Mouse (Mus musculus): Measurements from ENCODE around the gene Lzts2.
"Not testable (repeated sequence)": the region's sequence is repeated elsewhere in the genome, so short reads cannot be mapped to it uniquely, and the experiment has no call there.

Lzts2 gene

DNA sequence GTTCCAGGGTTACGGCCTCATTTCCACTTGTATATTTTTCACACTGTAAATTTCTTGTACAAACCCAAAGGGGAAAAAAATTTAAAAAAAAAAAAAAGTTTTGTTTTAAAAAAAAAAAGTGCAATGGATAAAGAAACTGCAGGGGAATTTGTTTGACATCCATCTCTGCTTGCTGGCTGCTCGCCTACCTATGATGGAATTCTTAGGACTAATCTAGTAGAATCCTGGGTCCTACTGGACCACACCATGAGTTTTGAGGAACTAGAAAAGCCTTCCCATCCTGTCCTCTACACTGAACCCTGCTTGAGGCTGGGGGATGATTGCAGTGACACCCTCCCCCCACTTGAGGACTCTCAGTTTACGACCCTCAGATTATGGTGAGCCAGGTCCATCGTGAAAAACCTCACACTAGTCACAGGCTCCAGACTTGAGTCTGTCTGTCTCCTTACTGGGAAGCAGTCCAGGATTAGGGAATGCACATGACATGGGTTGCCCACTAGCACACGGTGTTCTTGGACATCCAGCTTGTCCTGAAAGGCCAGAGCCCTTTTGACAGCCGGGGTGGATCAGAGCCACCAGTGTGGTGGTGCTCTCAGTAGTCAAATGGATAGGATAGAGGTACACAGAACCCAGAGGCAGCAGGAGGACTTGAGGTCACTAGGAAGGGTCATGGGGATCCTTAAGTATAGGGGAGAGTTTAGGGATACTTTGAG is 12.9 kb downstream of the Lzts2 start:
- DNase-seq: no peak

DNA sequence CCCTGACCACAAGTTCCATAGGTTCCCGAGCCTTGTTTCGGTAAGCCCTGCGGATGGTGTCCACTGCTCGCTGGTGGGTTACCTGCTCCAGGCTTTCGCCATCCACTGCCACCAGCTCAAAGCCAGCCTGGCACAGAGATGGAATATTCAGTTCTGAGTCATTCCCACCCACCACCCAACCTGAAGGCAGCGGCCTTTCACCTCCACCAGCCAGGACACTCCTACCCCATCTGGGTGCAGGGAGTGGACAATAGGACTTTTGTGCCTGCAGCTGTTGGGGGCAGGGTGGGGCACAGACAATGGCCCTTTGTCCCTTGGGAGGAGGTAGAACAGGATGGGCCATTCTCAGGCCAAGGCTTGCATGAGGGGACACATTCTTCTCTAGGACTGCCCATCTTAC is 13.6 kb downstream of the Lzts2 start:
- no peak for DNase-seq

DNA sequence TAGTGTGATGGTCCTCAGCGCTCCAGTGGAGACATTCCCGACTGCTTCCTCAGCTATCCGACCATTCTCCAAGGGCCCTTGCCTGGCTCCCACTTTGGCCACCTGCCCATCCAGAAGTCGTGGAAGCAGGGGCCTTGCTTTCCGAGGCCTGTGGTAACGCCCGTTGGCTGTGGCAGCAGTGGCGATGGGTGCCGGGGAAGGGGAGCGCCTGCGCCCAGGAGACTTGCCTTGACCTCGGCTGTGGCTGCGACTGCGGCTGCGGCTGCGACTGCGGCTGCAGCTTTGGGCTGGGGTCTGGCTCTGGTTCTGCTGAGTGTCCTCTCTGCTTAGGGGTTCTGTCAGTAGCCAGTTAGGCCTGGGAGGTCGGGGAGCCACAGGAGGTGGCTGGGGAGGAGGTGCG is 14.5 kb downstream of the Lzts2 start:
- no peak for DNase-seq

DNA sequence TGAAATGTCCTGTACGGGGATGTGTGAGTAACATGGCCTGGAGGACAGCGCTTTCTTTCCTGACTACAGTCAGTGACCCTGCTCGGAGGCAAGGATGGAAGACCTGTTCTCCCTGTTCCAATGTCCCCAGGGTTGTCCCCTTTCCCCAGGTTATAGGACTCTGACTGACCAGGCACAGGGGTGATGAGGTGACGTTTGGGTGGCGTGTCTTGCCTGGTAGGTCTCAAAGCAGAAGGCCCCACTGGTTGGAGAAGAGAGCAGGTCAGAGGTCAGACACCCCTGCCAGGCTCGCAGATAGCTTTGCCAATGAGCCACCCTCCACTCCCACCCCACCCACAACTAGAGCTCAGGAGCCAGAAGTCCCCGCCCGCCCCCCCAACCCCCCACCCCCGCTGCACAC is 15.4 kb downstream of the Lzts2 start:
- DNase-seq: no peak

DNA sequence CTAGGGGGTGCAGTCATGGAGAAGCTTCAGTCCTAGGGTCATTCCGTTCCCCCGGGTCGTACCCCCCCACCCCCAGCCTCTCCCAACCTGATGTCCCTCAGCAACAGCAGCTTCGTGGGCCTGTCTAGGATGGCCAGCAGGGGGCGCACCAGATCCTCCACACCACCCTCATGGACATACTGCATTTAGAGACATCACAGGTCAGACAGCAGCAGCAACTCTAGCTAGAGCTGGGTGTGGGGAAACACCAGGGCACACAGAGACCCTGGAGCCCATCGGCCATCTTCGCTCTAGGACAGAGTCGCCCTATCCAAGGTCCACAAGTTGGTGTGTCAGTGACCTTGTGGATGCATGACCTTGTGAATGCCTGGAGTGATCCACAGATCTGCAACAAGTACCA is 15.9 kb downstream of the Lzts2 start:
- peak; percentile 70 for DNase-seq

DNA sequence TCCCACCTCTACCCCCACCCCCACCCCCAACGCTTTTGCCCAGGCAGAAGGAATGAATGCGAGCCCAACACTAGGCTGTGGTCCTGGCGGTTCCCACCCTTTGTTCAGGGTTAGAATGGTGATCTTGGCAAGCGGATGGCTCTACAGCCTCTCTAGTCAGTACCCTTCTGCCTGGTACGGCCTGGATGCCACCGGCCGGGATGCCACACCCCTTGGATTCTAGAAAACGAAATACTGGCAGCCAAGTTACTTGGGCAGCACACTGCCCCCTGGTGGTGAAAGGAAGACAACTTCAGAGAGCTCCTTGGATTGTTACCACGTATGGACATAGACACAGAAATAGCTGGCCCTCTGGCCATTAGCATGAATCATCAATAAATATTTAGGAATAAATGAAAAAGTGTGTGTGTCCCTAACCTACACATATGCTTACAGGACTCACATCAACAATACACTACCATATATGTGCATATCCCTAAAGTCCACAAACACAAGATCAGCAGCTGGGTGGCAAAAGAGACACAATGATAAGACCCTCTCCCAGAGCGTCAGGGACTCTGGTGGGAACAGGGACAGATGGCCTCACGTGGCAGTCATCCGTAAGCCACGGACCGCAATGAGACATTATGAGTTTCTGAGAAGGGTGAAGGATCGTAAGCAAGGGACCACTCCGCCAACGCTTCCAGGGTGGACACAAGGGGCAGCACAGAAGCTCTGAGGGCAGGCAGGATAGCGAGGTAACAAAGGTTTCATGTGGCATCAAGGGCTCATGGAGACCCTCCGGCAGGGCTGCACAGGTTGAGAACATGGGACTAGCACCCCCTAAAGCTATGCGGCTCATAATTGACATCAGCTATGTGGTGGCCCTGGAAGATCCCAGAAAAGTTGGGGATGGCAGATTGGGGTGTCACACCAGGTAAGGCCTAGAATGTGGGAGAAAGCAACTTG is 16.8 kb downstream of the Lzts2 start:
- DNase-seq: peak; percentile 90

DNA sequence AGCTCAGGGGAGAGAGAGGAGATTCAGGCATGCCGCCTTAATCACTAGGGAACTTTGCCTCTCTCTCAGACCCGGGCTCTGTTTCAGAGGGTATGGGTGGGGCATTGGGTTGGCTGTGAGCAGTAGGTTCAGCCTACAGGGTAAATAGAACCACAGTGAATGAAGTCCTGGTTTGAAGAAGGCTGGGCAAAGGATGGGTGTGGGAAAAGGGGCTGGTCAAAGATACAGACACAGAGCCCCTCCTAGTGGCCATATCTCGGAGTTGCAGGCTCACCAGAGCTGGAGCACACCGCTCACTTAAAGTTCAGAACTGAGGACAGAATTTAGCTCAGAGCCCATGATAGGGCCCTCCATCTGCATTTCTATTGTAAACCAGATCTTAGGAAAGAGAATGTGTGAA is 17.6 kb downstream of the Lzts2 start:
- peak; percentile 86 for DNase-seq

DNA sequence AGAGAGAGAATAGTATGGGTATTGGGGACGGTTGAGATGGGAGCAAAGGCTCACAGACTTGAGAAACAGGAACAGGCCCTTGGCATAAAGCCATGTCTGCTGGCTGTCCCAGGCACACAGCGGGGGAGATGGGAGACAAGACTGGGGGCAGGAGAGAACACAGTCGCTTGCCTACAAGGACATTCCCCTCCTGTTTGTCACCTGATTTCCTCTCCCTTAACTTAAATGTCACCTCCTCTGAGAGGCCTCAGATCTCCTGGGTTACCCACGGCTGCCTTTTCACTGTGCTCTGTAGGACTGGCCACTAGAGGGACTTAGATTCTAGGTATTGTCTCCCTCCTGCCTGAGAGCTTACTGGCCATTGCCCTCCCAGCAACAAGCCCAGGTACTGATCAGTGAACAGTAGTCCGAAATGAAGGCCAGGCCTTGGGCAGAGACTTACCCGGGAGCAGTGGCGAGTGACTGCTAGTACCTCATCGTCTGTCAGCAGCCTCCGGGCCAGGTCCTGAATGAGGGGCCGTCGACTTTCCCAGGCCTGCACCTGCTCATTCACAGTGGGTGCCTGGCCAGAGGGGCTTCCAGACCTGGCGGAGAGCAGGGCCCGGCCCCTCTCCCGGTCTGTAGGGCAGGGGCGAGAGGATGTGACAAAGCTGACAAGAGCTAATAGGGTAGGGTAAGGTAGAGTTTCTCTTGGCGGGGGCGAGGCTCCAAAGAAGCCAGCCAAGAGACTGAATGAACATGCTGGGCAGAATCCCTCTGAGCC is 18.5 kb downstream of the Lzts2 start:
- peak; percentile 64 for DNase-seq

DNA sequence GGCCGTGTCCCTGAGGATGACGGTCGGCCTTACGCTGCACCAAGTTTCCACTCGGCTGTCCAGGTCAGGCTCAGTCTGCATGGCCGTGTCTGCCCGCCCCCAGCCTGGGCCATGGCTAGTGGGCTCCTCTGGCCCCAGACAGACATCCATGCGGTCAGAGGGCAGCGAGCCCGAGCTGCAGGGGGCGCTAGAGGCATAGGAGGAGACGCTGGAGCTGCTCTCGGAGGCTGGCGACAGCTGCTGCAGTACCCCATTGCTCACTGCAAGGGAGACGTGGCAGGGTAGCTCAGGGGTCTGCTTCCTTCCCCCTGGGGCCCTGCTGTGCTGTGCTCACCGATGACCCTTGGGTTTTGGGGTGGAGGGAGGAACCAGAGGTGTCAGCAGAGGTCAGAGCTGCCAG is 22.7 kb downstream of the Lzts2 start:
- DNase-seq: peak; percentile 42

DNA sequence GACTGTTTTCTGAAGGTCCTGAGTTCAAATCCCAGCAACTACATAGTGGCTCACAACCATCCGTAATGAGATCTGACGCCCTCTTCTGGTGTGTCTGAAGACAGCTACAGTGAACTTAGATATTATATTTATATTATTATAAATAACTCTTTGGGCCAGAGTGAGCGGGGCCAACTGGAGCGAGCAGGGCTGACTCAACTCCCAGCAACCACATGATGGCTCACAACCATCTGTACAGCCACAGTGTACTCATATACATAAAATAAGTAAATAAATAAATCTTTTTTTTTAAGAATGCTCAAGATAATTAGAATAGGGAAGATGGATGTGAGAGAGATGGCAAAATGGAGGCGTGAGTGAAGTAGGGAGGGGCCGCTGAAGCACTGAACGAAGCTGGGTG is 24.0 kb downstream of the Lzts2 start:
- DNase-seq: not testable (repeated sequence)

DNA sequence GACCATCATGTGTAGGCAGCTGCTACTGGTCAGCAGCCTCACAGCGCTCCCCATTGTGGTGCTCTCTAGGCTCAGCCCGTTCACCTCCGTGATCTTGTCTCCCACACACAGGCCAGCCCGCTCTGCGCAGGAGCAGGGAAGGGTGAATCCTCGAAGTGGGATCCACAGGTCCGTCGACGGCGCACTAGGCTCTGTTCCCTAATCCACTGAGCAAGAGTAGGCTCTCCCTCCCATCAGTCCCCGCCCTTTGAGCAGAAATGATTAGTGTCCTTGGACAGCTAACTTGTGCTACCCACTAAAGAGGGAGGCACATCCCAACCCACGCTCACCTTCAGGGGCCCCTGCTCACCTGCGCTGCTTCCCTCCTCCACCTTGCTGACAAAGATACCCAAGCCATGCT is 26.0 kb downstream of the Lzts2 start:
- no peak for DNase-seq

DNA sequence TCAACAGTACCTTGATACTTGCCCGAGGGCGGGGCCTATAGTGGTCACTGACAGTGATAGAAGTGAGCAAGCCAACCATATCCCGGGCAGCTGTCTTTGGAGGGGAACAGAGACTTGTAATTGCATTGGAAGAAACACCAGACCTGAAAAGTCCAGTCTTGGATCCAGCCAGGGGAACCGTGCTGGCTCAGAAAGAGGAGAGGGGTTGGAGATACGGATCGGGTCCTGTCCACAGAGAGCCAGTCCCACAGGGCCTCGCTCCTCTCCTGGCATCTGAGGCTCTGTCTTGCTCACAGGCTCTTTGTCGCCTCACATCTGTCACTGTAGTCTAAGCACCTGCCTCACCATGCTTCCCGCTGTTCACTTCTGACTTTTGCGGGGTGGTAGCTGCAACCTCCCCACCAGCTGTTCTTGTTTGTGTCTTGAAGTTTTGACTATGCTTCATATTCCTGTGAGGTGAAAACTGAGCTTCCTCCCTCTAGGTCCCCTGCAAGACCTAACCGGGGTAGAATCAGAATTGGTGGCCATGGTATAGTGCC is 30.2 kb downstream of the Lzts2 start:
- DNase-seq: no peak

DNA sequence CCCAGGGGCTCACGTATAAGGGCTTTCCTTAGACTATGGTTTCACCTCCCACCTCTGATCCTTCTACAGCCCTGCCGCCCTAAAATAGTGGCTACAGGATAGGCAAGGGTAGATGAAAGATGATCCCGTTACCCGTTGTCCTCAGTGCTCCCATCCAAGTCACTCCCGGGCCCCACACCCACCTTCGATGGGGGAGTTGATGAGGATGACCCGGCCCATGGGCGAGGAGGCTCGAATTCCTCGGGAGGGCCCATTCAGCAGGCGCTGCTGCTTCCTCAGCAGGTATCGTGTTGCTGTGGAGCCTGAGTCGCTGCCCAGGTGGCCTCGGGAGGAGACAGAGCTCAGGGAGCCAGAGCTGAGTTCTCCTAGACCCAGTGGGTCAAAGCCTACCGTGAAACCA is 31.0 kb downstream of the Lzts2 start:
- DNase-seq: no peak

DNA sequence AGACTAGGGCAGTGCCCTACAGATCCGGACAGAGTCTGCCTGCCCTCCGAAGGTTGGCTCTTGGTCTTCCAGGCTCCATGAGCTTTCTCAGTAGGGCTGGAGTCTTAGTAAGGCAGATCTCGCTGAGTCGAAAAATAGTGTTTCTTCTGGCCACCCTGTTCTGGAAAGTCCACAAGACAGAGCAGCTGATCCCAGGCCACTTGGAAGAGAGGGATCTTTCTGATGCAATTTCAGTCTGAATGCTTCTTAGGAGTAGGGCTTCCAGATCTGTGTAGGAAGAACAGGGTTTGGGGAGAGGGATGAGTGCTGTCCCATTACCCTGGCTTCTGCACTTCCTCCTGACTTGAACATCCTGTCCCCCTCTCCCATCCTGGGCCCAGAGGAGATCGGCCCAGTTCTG is 31.4 kb downstream of the Lzts2 start, which contains the start of gene Pdzd7:
Gene Pdzd7, minus strand, starts transcription at position 67 of the 400 bp plus-strand sequence.
- no peak for DNase-seq

DNA sequence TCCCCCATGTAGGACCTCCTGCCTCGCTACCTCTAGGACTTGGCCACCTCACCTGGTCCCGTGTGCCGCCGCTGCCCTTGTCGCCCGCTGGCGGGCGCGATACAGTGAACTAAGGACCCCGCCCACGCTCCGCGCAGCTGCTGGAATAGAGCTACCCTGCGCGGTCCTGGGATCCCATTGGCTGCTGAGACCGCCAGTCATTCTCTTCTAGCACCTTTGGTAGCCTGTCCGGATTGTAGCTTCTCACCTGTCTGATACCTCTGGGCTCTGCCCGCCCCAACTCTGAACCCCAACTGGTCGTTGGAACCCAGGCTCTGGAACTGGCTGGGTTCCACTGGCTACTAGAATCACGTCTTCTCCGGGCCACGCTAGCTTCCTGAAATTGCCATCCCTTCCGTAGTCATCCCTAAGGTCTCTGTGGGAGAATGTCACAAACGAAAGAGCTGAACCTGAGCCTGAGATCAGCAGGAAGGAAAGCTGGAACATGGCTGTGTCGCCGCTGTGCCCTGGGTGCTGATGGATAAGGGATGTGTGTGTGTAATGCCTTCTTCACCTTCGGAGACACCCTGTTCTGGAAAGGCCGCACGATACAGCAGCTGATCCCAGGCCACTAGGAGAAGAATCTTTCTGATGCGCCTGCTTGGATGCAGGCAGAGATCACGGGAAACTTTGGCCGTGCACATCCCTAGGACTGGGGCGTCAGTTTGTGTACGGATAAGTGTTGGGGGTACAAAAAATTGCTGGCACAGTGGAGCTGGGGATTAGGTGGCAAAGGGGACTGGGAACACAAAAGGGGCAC is 32.5 kb downstream of the Lzts2 start:
- peak; percentile 91 for DNase-seq

DNA sequence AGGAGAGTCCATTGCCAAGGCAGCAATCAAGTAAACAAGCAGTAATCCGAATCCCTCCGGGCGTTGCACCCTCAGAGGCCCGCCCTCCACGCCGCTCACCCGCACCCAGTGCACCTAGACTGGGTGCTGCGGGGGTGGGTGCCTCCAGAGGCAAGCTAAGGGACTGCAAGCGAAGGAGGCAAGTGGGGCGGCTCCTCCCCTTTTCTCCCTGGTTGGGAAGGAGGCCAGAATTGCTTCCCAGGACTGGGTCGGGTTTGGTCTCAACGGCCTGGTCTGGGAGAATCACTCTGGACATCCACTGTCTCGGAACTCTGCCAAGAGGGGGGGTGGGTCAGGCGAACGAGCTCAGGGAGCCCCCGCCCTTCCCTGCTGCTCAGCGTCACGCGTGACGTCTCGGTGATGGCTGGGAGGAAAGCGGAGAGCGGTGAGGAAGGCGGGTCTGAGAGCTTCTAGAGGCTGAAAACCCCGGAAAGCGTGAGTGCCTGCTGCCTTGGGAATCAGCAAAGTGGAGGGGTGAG is 33.3 kb downstream of the Lzts2 start, which contains the start of gene Sfxn3:
Gene Sfxn3, plus strand, starts transcription at position 87 of the 518 bp plus-strand sequence.
- peak; percentile 96 for DNase-seq

DNA sequence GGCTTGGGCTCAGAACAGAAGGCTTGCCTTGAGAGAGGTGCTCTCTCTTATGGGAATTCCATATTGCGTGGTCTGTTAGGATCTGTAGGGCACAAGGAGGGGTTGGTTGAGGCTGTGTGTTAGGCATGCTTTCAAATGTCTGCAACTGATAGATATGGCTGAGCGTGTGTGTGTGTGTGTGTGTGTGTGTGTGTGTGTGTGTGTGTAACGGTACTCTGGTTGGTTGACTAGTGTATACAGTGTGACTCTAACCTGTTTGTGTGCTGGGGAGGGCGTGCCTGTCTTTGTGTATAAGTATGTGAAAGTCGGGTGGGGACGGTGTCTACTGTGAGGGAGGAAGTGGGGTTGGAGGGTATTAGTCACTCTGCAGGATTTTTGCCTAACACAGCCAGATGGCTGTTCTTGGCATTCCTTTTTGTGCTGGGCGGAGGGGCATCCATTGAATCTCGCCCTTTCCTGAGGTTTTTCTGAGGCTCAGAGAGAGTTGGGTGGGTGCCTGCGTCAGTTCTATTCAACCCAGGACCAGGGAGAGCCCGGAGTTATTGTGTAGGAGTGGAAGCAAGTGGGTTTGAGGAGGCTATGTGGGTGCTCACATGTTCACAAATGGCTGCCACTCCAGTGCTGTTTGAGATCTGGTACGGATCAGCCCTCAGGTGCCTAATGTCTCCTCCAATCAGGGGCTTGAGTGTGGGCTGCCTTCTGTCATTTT is 33.9 kb downstream of the Lzts2 start:
- DNase-seq: peak; percentile 55

DNA sequence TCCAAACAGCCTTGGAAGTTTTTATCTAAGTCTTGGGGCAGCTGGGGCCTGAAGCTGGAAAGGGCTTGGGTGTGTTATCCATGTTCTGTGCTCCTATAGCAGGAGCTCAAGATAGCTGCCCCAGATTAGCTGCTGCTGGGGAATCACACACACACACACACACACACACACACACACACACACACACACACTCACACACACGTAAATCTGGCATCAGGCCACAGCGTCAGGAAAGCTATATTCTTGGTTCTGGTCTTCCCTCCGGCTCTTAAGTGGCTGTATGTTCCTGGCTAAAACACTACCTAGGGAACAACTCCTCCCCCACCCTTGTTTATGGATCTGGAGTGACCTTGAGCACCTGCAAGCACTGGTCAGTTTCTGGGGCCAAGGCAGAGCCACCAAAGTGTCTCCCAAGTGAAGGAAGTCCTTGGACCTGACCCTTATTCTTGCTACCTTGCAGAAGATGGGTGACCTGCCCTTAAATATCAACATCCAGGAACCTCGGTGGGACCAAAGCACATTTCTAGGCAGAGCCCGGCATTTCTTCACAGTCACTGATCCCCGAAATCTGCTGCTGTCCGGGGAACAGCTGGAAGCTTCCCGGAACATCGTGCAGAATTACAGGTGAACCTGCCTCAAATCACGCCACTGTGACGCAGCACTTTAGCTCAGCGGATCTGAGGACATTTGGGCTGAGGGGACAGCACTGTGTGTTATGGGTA is 34.6 kb downstream of the Lzts2 start:
- DNase-seq: no peak

DNA sequence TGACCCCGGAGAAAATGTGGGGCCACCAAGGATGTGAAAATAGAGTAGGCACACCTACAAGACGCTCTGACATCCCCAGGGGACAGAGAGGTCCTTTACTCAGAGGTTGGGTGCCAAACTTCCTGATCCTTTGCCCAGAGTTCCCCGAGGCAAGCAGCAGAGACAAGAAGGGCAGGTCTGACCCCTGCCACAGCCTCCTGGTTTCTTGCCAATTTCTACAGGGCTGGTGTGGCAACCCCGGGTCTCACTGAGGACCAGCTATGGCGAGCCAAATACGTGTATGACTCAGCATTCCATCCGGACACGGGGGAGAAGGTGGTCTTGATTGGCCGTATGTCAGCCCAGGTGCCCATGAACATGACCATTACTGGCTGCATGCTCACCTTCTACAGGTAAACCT is 35.3 kb downstream of the Lzts2 start:
- DNase-seq: no peak

DNA sequence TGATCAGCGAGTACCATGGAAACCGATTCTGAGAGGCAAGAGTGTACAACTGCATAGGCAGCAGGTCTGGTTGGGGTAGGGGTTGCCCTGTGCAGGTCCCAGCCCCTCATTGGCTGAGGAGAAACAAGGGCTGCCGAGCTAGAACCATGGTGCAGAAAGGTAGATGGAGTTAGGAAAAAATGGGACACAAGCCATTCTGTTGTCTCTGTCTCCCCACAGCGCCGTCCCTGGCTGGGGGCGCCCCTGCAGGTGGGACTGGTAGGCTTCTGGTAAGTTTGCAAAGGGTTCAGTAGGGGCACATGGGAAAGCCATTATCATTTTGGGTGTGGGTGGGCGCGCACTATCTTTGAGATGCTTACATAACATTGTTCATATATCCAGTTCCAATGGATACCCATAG is 39.2 kb downstream of the Lzts2 start:
- DNase-seq: no peak
